Mouse (Mus musculus): Measurements from ENCODE around the gene Hagh. TPM values are rescaled to one million over a fixed set of nuclear protein-coding genes. Genes with fewer than 3 reads are reported as not detected.

Gene Hagh
- polyA plus RNA-seq, 1 experiment from 2014 or later = 104 TPM

DNA sequence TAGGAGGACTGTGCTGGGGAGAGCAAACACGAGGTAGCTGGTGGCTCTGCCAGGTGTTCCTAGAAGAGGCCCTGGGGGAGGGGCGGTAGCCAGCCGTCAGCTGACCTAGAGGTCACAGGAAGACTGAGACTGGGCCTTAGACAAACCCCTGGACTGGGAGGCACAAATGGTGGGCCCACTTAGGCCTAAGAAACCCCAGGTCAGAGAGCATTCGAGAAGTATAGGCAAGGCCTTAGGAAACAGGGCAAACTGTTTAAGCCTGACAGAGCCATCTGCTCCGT, 38.1 kb downstream of the Hagh start:
- peak overlapping the region; percentile 94 for H3K27ac ChIP-seq (ENCODE audit: low read depth, low read length)
- peak overlapping the region; percentile 54 for H3K4me2 ChIP-seq (replicated peaks; ENCODE audit: low read depth)
- peak overlapping the region; percentile 46 for H3K9ac ChIP-seq (ENCODE audit: low read depth, low read length)
- 27% methylated on average over 5 of the region's 5 CpGs for WGBS
- ATAC-seq = peak; percentile 65
- peak overlapping the region; percentile 9; the same call in 1 of the 2 replicates for H3K4me3 ChIP-seq (ENCODE audit: low read depth, low read length)
- H3K36me3 ChIP-seq (ENCODE audit: control insufficient read depth, insufficient read depth) = peaks cover 10% of the 10 kb centered on the region
- H3K9me3 ChIP-seq (ENCODE audit: control insufficient read depth) = no peaks in the 10 kb centered on the region
- TF ChIP-seq CTCF (IDR thresholded peaks at IDR 0.05; ENCODE audit: low read depth) = no peak
- H3K27me3 ChIP-seq (replicated peaks; ENCODE audit: control insufficient read depth, insufficient read depth, low read length) = no peaks in the 10 kb centered on the region
- H3K4me1 ChIP-seq (replicated peaks; ENCODE audit: control insufficient read depth, insufficient read depth, low read length) = 0 out of 2 replicates have a peak, but pooled peaks cover 5% of the 10 kb centered on the region

- peak; percentile 15; the same call in 1 of the 2 replicates for ATAC-seq
- Histone ChIP-seq H3K27ac (ENCODE audit: low read depth, low read length) (peak overlapping the region; percentile 94), H3K4me1 (replicated peaks; ENCODE audit: control insufficient read depth, insufficient read depth, low read length) (0 out of 2 replicates have a peak, but pooled peaks cover 5% of the 10 kb centered on the region)
Observed at GRCm38 (mm10) chr17:24878531-24878930, 38.6 kb downstream of the Hagh start.

GRCm38 (mm10) chr17:24881738-24882440, 41.9 kb downstream of the Hagh start:
- Histone ChIP-seq H3K4me3 (ENCODE audit: low read depth, low read length) (no peak overlapping the region), H3K36me3 (ENCODE audit: control insufficient read depth, insufficient read depth) (peaks cover 29% of the 10 kb centered on the region), H3K27me3 (replicated peaks; ENCODE audit: control insufficient read depth, insufficient read depth, low read length) (no peaks in the 10 kb centered on the region), H3K27ac (ENCODE audit: low read depth, low read length) (no peak overlapping the region), H3K4me2 (replicated peaks; ENCODE audit: low read depth) (no peak overlapping the region), H3K9ac (ENCODE audit: low read depth, low read length) (no peak overlapping the region), H3K4me1 (replicated peaks; ENCODE audit: control insufficient read depth, insufficient read depth, low read length) (peaks cover 5% of the 10 kb centered on the region; the same call in 1 of the 2 replicates), H3K9me3 (ENCODE audit: control insufficient read depth) (no peaks in the 10 kb centered on the region)
- no peak for ATAC-seq
- 52% methylated on average over 7 of the region's 7 CpGs for WGBS
- TF ChIP-seq CTCF (IDR thresholded peaks at IDR 0.05; ENCODE audit: low read depth) = peak; percentile 82

More at GRCm38 (mm10) chr17:24878531-24878930, 38.6 kb downstream of the Hagh start:
- 55% methylated on average over 8 of the region's 8 CpGs for WGBS
- peaks cover 15% of the 10 kb centered on the region for H3K36me3 ChIP-seq (ENCODE audit: control insufficient read depth, insufficient read depth)
- 0 out of 2 replicates have a peak overlapping the region, but pooled peaks have one; percentile 3 for H3K4me3 ChIP-seq (ENCODE audit: low read depth, low read length)
- TF ChIP-seq CTCF (IDR thresholded peaks at IDR 0.05; ENCODE audit: low read depth) = no peak
- peak overlapping the region; percentile 46 for H3K9ac ChIP-seq (ENCODE audit: low read depth, low read length)
- no peaks in the 10 kb centered on the region for H3K27me3 ChIP-seq (replicated peaks; ENCODE audit: control insufficient read depth, insufficient read depth, low read length)
- peak overlapping the region; percentile 54 for H3K4me2 ChIP-seq (replicated peaks; ENCODE audit: low read depth)
- no peaks in the 10 kb centered on the region for H3K9me3 ChIP-seq (ENCODE audit: control insufficient read depth)

- Histone ChIP-seq H3K4me2 (replicated peaks; ENCODE audit: low read depth) (no peak overlapping the region), H3K4me3 (ENCODE audit: low read depth, low read length) (no peak overlapping the region), H3K9me3 (ENCODE audit: control insufficient read depth) (no peaks in the 10 kb centered on the region), H3K27ac (ENCODE audit: low read depth, low read length) (no peak overlapping the region), H3K36me3 (ENCODE audit: control insufficient read depth, insufficient read depth) (peaks cover 29% of the 10 kb centered on the region), H3K27me3 (replicated peaks; ENCODE audit: control insufficient read depth, insufficient read depth, low read length) (no peaks in the 10 kb centered on the region), H3K9ac (ENCODE audit: low read depth, low read length) (no peak overlapping the region), H3K4me1 (replicated peaks; ENCODE audit: control insufficient read depth, insufficient read depth, low read length) (peaks cover 12% of the 10 kb centered on the region; the same call in 1 of the 2 replicates)
- 89% methylated on average over 6 of the region's 6 CpGs for WGBS
- TF ChIP-seq CTCF (IDR thresholded peaks at IDR 0.05; ENCODE audit: low read depth) = no peak
- ATAC-seq = no peak
Observed at GRCm38 (mm10) chr17:24884391-24884790, 44.4 kb downstream of the Hagh start.

- peaks cover 36% of the 10 kb centered on the region for H3K36me3 ChIP-seq (ENCODE audit: control insufficient read depth, insufficient read depth)
- peaks cover 12% of the 10 kb centered on the region; the same call in 1 of the 2 replicates for H3K4me1 ChIP-seq (replicated peaks; ENCODE audit: control insufficient read depth, insufficient read depth, low read length)
- no peaks in the 10 kb centered on the region for H3K27me3 ChIP-seq (replicated peaks; ENCODE audit: control insufficient read depth, insufficient read depth, low read length)
- no peak for ATAC-seq
- TF ChIP-seq CTCF (IDR thresholded peaks at IDR 0.05; ENCODE audit: low read depth) = no peak
- WGBS = 22% methylated on average over 22 of the region's 22 CpGs
- H3K4me3 ChIP-seq (ENCODE audit: low read depth, low read length) = peak overlapping the region; percentile 78
- peak overlapping the region; percentile 63 for H3K9ac ChIP-seq (ENCODE audit: low read depth, low read length)
- H3K4me2 ChIP-seq (replicated peaks; ENCODE audit: low read depth) = peak overlapping the region; percentile 77
- no peaks in the 10 kb centered on the region for H3K9me3 ChIP-seq (ENCODE audit: control insufficient read depth)
- H3K27ac ChIP-seq (ENCODE audit: low read depth, low read length) = 0 out of 2 replicates have a peak overlapping the region, but pooled peaks have one; percentile 41
Observed at GRCm38 (mm10) chr17:24885356-24886133, 45.6 kb downstream of the Hagh start.
